Mouse (Mus musculus) testis, adult 2 months (tissue): ENCODE measurements around the gene Tti1.

Experiments
- CTCF ChIP-seq: fragments of 200-500 bp; IDR thresholded peaks from 2 replicates; pipeline ENCODE4 v1.5.1; 2012; ENCODE audit warnings: low read depth, mild to moderate bottlenecking, inconsistent platforms, low read length, moderate library complexity; ENCODE audit not compliant: control insufficient read depth, insufficient read depth, insufficient replicate concordance
- POLR2A ChIP-seq: fragments of 200-500 bp; IDR thresholded peaks from 2 replicates; pipeline ENCODE4 v1.6.1; 2012; ENCODE audit warnings: low read depth, mild to moderate bottlenecking, inconsistent platforms, low read length, moderate library complexity; ENCODE audit not compliant: control insufficient read depth

GRCm38 (mm10) chr2:158046186-158046585, 18.0 kb upstream of the Tti1 start:
- no peak for TF ChIP-seq CTCF
- TF ChIP-seq POLR2A = no peak
